Mouse (Mus musculus): ENCODE results near the gene Mast4.

DNA sequence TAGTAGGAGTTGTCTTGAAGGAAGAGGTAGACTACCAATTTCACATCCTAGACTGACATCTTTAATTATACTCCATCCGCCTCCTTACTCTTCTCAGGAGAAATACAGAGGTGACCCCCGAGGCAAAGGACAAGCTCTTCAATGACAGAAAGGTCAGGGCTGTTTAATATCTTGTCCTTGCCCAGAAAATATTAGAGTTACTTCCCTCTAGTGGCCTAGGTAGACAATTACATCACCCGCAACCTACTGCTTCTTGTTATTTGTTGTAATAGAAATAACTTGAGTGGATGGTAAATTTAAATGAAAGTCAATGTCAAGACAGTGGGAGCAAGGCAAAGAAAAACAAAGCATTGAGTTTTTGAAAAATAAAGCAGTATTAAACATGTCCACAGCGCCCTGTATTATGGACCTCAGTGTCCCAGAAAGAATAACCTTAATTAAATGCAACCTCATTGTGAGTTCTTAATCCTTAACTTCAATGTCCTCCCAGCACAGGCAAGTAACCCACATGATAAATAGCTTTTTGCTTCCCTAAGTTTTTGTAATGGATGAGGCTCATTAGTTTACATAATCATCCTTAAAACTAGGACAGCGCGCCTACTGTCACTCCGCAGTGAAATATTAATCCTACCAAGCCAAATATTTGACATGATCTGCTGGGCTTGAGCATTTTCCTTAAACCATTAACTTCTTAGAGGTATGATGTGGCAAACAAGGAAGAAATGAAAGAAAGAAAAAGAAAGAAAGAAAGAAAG is 408.3 kb downstream of the Mast4 start:
- TF ChIP-seq CTCF (IDR thresholded peaks at IDR 0.05; ENCODE audit: borderline replicate concordance, control insufficient read depth, extremely low read depth, insufficient read depth, low read length, poor library complexity), result no peak
- no peak for TF ChIP-seq POLR2A (IDR thresholded peaks at IDR 0.05; ENCODE audit: control insufficient read depth, extremely low read depth, insufficient read depth, low read length, poor library complexity)

All from thymus, adult 2 months (tissue).